Mouse (Mus musculus) duodenum, adult 2 months (tissue): ENCODE measurements around the gene Mdm2. TPM values are rescaled to one million over a fixed set of nuclear protein-coding genes. Genes with fewer than 3 reads are reported as not detected.

Experiments used
- polyA plus RNA-seq: library from polyadenylated mRNA; depleted of rRNA; stranded (reverse); fragments of >200 nt; gene quantifications from 2 replicates; pipeline ENCODE4 v1.2.3, GENCODE M21; 2012; ENCODE audit warnings: low replicate concordance; rRNA removed

The Mdm2 gene
- polyA plus RNA-seq = 67.6 and 71.4 TPM in 2 replicates

DNA sequence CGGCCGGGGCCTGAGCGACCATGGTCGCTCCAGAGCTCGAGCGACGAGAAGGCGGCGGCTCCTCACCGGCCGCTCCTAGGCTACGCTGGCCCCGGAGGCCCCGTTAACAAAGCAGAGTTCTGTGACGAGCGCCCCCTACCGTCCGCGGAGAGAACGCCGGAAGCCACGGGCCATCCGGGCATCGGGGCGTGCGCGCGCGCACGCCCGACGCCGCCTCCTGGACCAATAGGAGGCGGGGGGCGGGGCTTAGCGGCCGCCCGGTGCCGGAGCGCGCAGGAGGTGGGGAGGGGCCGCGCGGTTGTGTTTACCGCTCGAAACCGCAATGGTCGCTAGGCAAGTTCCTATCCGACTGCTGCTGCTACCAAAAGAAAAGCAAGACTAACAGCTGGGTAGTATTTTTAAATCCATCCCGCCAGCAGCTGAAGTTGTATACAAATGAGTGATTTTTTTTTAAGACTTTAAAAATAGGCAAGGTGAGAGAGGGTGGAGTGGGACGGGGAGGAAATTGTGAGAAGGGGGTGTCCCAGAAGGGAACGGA, at the start of gene Mdm2:
Gene Mdm2 (minus strand): TSS at position 155 of the 538 bp plus-strand sequence.

DNA sequence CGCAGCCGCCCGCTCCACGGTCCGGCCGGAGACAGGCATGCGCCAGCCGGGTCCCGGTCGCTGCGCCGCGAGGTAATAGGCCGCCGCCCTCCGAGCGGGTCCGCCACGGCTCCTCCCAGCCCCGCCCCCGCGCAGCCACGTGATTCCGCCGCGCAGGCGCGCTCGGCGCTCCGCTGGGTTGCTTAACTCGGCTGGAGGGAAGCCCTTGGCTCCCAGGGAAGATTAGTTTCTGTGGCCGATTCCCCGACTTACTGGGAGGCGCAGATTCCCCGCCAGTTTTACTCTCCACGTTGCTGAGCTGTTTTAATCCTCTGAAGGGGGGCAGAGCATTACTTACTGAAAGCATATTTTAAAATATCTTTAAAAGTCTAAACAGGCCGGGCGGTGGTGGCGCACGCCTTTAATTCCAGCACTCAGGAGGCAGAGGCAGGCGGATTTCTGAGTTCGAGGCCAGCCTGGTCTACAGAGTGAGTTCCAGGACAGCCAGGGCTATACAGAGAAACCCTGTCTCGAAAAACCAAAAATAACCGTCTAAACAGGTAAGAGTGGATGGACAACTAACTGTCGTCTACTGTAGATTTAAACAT, 35.8 kb upstream of the Mdm2 start, which contains the start of gene Slc35e3:
Gene Slc35e3 (minus strand): TSS at position 69 of the 587 bp plus-strand sequence.

Other genes starting within 250 kb of the Mdm2 start
- 6.8 and 7.0 TPM in 2 replicates for gene Cpm, start 81.3 kb downstream of the Mdm2 start, polyA plus RNA-seq
- gene Slc35e3, start 35.6 kb upstream of the Mdm2 start, polyA plus RNA-seq = 7.9 and 10.0 TPM in 2 replicates
- 1.3 and 1.6 TPM in 2 replicates for gene Nup107, start 81.9 kb upstream of the Mdm2 start, polyA plus RNA-seq
- gene Rap1b, start 135.3 kb upstream of the Mdm2 start, polyA plus RNA-seq = 4.1 and 6.2 TPM in 2 replicates